Mouse (Mus musculus) retina, adult 2 months (tissue): ENCODE results near the gene Mef2d.
"Not testable (repeated sequence)": the region's sequence is repeated elsewhere in the genome, so short reads cannot be mapped to it uniquely, and the experiment has no call there.

Source experiments
- DNase-seq: peaks from one replicate; pipeline ENCODE4 v3.0.0-alpha.2; 2012; ENCODE audit warnings: low read depth, low spot score

Gene Mef2d

GRCm38 (mm10) chr3:88150061-88150998, 8.2 kb downstream of the Mef2d start:
- DNase-seq = no peak

- DNase-seq = no peak
These were observed 8.8 kb downstream of the Mef2d start for GRCm38 (mm10) chr3:88150999-88151364.

DNA sequence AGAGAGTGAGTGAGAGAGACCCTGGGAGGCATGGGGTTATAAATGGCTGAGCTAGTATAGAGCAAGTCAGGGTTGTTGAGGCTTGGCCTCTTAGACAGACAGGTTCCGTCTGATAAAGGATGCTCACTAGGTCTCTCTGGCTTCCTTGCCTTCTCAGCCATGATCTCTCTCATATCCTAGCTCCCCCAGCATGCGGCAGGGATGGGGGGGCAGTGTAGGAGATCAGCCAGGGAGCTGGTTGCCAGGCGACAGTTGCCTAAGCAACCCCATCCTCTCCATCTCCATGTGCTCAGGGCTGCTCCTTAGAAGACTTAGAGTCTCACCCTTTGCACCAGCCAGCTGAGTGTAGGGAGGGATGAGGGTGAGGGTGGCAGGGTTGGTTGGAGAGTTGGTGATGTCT, 9.9 kb downstream of the Mef2d start:
- DNase-seq = peak; percentile 76

DNA sequence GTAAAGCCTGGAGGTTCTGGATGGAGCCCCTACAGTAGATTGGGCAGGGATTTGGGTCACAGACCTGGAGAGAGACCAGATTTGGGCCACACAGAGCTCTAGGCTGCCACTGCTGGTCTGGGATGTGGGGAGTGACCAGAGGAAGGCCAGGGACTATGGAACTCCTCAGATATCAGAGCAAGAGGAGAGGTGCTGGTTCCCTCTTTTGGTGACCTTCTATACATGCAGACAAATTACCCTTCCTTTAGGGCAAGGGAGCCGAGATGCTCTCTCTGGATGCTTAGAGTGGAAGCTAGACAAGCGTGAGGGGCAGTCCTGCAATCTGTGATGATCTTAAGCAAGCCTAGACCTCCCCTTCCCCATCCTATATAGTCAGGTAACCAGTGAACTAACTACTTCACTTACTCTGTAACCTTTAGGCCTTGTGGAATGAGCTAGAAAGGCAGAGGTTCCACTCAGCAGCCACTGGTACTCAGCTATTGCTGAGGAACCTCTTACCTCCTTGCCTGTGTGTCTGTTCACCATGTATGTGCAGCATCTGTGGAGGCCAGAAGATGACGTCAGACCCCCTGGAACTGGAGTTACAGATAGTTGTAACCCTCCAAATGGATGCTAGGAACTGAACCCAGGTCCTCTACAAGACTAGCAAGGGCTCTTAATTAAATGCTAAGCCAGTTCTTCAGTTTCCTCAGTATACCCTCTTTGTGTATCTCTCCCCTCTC, 11.3 kb downstream of the Mef2d start:
- DNase-seq = no peak

DNA sequence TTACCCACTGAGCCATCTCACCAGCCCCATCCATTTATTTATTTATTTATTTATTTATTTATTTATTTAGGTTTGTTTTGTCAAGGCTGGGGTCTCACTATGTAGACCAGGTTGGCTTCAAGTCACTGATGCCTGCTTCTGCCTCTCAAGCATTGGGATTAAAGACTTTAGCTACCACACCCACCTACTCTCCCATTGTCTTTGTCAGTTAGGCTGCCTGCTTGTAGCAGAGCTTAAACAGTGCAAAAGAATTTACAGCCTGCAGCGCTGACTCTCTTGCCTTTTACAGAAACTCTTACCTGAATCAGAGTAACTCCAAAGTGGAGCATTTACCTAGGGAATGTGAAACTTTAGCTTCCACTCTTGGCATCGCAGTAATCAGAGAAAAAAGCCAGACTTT, 12.1 kb downstream of the Mef2d start:
- DNase-seq = no peak

GRCm38 (mm10) chr3:88156817-88157216, 14.6 kb downstream of the Mef2d start:
- no peak for DNase-seq

GRCm38 (mm10) chr3:88157771-88158597, 15.8 kb downstream of the Mef2d start:
- no peak for DNase-seq

DNA sequence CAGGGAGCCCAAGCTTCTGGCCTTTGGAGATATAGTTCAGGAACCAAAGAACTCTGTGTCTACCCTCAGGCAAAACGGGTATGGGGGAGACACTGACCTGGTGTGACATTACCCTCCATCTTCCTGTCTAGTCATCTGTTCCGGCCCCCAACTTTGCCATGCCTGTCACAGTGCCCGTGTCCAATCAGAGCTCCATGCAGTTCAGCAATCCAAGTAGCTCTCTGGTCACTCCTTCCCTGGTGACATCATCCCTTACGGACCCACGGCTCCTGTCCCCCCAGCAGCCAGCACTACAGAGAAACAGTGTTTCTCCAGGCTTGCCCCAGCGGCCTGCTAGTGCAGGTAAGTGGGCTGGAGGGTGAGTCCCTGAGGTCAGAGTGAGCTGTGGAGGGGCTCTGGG, 16.8 kb downstream of the Mef2d start:
- no peak for DNase-seq

- DNase-seq = no peak
These were observed 18.7 kb downstream of the Mef2d start for GRCm38 (mm10) chr3:88160856-88161255.

- DNase-seq = no peak
These were observed 20.1 kb downstream of the Mef2d start for GRCm38 (mm10) chr3:88162259-88162658.

DNA sequence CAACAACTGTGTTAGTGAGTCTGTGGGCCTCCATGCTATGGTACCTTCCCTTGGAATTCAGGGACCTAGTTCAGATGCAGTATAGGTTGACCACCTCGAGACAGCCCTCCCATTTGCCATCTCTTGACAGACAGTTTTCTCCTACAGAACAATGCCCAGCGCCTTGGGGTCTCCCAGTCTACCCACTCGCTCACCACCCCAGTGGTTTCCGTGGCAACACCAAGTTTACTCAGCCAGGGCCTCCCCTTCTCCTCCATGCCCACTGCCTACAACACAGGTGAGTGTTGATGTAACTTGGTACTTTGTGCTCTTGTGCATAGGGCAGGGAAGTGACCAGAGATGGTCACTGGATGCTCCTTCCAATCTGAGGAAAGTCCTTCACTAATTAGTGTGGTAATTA, 20.6 kb downstream of the Mef2d start:
- no peak for DNase-seq

GRCm38 (mm10) chr3:88163847-88164246, 21.7 kb downstream of the Mef2d start:
- DNase-seq = no peak

DNA sequence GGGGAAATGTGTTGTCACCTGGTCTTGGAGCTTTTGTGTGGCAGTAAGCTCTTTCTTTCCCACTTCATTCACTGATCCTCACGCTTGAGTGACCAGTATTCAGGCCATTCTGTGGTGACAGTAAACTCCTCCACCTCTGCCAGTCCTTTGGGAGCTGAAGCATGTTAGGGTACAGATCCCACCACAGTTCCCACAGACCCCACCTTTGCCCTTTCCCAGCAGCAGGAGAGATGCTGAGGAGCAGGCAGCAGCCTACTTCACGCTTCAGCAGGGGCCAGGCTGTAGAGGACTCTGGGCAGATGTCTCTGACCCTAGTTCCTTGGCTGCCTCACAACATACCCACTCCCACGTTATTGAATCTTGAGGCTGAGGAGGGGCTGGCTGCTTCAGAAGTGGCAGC, 22.1 kb downstream of the Mef2d start:
- no peak for DNase-seq

DNA sequence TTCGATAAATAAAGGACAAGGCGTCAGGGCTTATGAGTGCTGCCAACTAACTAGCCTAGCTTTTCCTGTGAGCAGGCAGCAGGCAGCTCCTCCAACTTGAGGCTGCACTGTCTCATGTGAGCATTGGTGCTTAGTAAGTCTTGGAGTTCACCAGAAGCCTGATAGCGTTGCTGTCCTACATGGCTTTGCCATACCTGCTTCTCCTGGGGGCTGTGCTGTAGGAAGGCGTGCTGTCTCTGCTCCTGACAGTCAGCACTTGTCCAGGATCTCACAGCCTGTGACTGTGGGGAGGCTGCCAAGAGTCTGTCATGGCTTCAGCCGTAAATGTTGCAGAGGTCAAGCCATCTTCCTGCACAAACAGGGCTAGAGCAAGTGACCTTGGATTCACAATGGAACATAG, 23.9 kb downstream of the Mef2d start:
- no peak for DNase-seq

- DNase-seq = no peak
These were observed 28.2 kb downstream of the Mef2d start for GRCm38 (mm10) chr3:88170361-88170760.

DNA sequence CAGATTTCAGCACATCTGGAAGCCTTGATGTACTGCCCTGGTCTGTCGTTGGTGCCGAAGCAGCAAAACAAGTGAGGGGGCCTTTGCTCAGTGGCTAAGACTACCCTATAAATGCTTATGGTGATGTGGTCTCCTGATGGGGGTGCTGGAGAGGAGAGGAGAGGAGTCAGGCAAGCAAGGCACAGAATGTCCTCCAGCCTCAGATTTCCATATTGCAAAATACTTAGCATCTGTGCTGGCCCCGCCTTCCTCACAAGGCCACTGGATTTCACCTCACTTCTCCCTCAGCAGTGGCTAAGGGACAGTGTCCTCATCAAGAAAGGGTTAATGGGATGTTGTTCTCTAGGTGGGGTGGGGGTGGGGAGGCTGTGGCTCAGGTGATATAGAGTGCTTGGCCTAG, 30.3 kb downstream of the Mef2d start:
- no peak for DNase-seq

GRCm38 (mm10) chr3:88173375-88173774, 31.2 kb downstream of the Mef2d start:
- no peak for DNase-seq

GRCm38 (mm10) chr3:88174894-88175293, 32.7 kb downstream of the Mef2d start:
- DNase-seq = no peak

GRCm38 (mm10) chr3:88177106-88177505, 34.9 kb downstream of the Mef2d start:
- no peak for DNase-seq

GRCm38 (mm10) chr3:88177562-88178345, 35.6 kb downstream of the Mef2d start:
- DNase-seq = peak; percentile 94

DNA sequence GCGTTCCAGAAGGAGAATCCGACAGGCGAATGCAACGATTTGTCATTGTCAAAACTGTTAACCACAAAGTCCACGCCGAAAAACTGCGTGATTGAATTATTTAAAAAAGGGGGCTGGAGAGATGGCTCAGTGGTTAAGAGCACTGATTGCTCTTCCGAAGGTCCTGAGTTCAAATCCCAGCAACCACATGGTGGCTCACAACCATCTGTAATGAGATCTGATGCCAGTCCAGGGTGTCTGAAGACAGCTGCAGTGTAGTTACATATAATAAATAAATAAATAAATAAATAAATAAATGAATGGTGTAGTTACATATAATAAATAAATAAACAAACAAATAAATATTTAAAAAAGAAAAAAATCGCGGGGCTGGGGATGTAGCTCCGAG, 36.2 kb downstream of the Mef2d start:
- DNase-seq = not testable (repeated sequence)
